Mouse (Mus musculus): ENCODE results near the gene Fam166a. TPM values are rescaled to one million over a fixed set of nuclear protein-coding genes. Genes with fewer than 3 reads are reported as not detected.

The Fam166a gene
- polyA plus RNA-seq, 1 experiment from 2014 or later = 1.5 TPM

GRCm38 (mm10) chr2:25237522-25237921 lies 19.0 kb downstream of the Fam166a start:
- Histone ChIP-seq H3K4me1 (peaks cover 21% of the 10 kb centered on the region), H3K9me3 (no peaks in the 10 kb centered on the region), H3K4me2 (no peak overlapping the region), H3K27ac (peak overlapping the region; percentile 51), H3K27me3 (replicated peaks) (0 out of 2 replicates have a peak, but pooled peaks cover 11% of the 10 kb centered on the region), H3K4me3 (replicated peaks) (no peak overlapping the region), H3K9ac (no peak overlapping the region), H3K36me3 (no peaks in the 10 kb centered on the region)
- ATAC-seq (ENCODE audit: insufficient read depth, low FRiP score, low read depth) = no peak
- 56% methylated on average over 4 of the region's 4 CpGs for WGBS

GRCm38 (mm10) chr2:25238106-25238505 lies 19.6 kb downstream of the Fam166a start:
- ATAC-seq (ENCODE audit: insufficient read depth, low FRiP score, low read depth) = no peak
- H3K4me3 ChIP-seq (replicated peaks) = no peak overlapping the region
- H3K27me3 ChIP-seq (replicated peaks) = 0 out of 2 replicates have a peak, but pooled peaks cover 17% of the 10 kb centered on the region
- H3K4me2 ChIP-seq = no peak overlapping the region
- H3K9ac ChIP-seq = no peak overlapping the region
- no peaks in the 10 kb centered on the region for H3K36me3 ChIP-seq
- peak overlapping the region; percentile 51 for H3K27ac ChIP-seq
- H3K9me3 ChIP-seq = no peaks in the 10 kb centered on the region
- peaks cover 25% of the 10 kb centered on the region for H3K4me1 ChIP-seq

GRCm38 (mm10) chr2:25239766-25240165 lies 21.2 kb downstream of the Fam166a start:
- no peak for ATAC-seq (ENCODE audit: insufficient read depth, low FRiP score, low read depth)
- Histone ChIP-seq H3K27me3 (replicated peaks) (0 out of 2 replicates have a peak, but pooled peaks cover 20% of the 10 kb centered on the region), H3K9ac (no peak overlapping the region), H3K4me1 (peaks cover 25% of the 10 kb centered on the region), H3K27ac (no peak overlapping the region), H3K4me2 (no peak overlapping the region), H3K36me3 (no peaks in the 10 kb centered on the region), H3K4me3 (replicated peaks) (no peak overlapping the region), H3K9me3 (no peaks in the 10 kb centered on the region)
- WGBS = 82% methylated on average over 3 of the region's 3 CpGs

- H3K9me3 ChIP-seq = no peaks in the 10 kb centered on the region
- peak overlapping the region; percentile 97 for H3K4me2 ChIP-seq
- peak overlapping the region; percentile 52 for H3K4me3 ChIP-seq (replicated peaks)
- H3K36me3 ChIP-seq = no peaks in the 10 kb centered on the region
- H3K27me3 ChIP-seq (replicated peaks) = 0 out of 2 replicates have a peak, but pooled peaks cover 20% of the 10 kb centered on the region
- WGBS = 47% methylated on average over 8 of the region's 8 CpGs
- H3K27ac ChIP-seq = peak overlapping the region; percentile 60; the same call in 1 of the 2 replicates
- no peak overlapping the region for H3K9ac ChIP-seq
- H3K4me1 ChIP-seq = peaks cover 25% of the 10 kb centered on the region
- ATAC-seq (ENCODE audit: insufficient read depth, low FRiP score, low read depth) = no peak
Measured at GRCm38 (mm10) chr2:25240310-25240709, 21.8 kb downstream of the Fam166a start.

GRCm38 (mm10) chr2:25240723-25241437 lies 22.3 kb downstream of the Fam166a start:
- Histone ChIP-seq H3K9ac (no peak overlapping the region), H3K27ac (peak overlapping the region; percentile 60), H3K36me3 (no peaks in the 10 kb centered on the region), H3K9me3 (no peaks in the 10 kb centered on the region), H3K4me3 (replicated peaks) (peak overlapping the region; percentile 52), H3K27me3 (replicated peaks) (0 out of 2 replicates have a peak, but pooled peaks cover 20% of the 10 kb centered on the region), H3K4me2 (peak overlapping the region; percentile 97), H3K4me1 (peaks cover 25% of the 10 kb centered on the region)
- WGBS = 2% methylated on average over 29 of the region's 29 CpGs
- peak; percentile 67 for ATAC-seq (ENCODE audit: insufficient read depth, low FRiP score, low read depth)

- ATAC-seq (ENCODE audit: insufficient read depth, low FRiP score, low read depth) = no peak
- Histone ChIP-seq H3K9ac (no peak overlapping the region), H3K27me3 (replicated peaks) (0 out of 2 replicates have a peak, but pooled peaks cover 20% of the 10 kb centered on the region), H3K27ac (peak overlapping the region; percentile 60), H3K4me3 (replicated peaks) (peak overlapping the region; percentile 52), H3K9me3 (no peaks in the 10 kb centered on the region), H3K4me1 (peaks cover 25% of the 10 kb centered on the region), H3K4me2 (peak overlapping the region; percentile 97), H3K36me3 (no peaks in the 10 kb centered on the region)
- WGBS = 13% methylated on average over 6 of the region's 6 CpGs
Measured at GRCm38 (mm10) chr2:25241438-25241775, 22.9 kb downstream of the Fam166a start.

- H3K4me2 ChIP-seq = peak within 1 kb of the TSS; percentile 97
- H3K36me3 ChIP-seq = no peaks in the 10 kb centered on the region
- H3K9me3 ChIP-seq = no peaks in the 10 kb centered on the region
- peak within 1 kb of the TSS; percentile 60 for H3K27ac ChIP-seq
- peak within 1 kb of the TSS; percentile 44 for H3K9ac ChIP-seq
- no peak for ATAC-seq (ENCODE audit: insufficient read depth, low FRiP score, low read depth)
- 0 out of 2 replicates have a peak, but pooled peaks cover 20% of the 10 kb centered on the region for H3K27me3 ChIP-seq (replicated peaks)
- under 1% methylated on average over 53 of the region's 59 CpGs for WGBS
- H3K4me1 ChIP-seq = peaks cover 25% of the 10 kb centered on the region
- peak within 1 kb of the TSS; percentile 52 for H3K4me3 ChIP-seq (replicated peaks)
Measured at GRCm38 (mm10) chr2:25242101-25242506, 23.6 kb downstream of the Fam166a start, which contains the start of the genes Rnf208 and Cysrt1. TSS of gene Rnf208 (plus strand) at chr2:25242255. TSS of gene Cysrt1 (minus strand) at chr2:25242452.

GRCm38 (mm10) chr2:25243342-25243741 lies 24.8 kb downstream of the Fam166a start:
- WGBS = 71% methylated on average over 8 of the region's 8 CpGs
- H3K4me3 ChIP-seq (replicated peaks) = no peak overlapping the region

GRCm38 (mm10) chr2:25244144-25244543 lies 25.6 kb downstream of the Fam166a start:
- H3K36me3 ChIP-seq = 0 out of 2 replicates have a peak, but pooled peaks cover 12% of the 10 kb centered on the region
- H3K9me3 ChIP-seq = no peaks in the 10 kb centered on the region
- ATAC-seq (ENCODE audit: insufficient read depth, low FRiP score, low read depth) = no peak
- no peak overlapping the region for H3K4me2 ChIP-seq
- WGBS = 88% methylated on average over 4 of the region's 4 CpGs
- peaks cover 25% of the 10 kb centered on the region for H3K4me1 ChIP-seq
- no peak overlapping the region for H3K9ac ChIP-seq
- H3K27me3 ChIP-seq (replicated peaks) = 0 out of 2 replicates have a peak, but pooled peaks cover 20% of the 10 kb centered on the region
- H3K27ac ChIP-seq = no peak overlapping the region
- H3K4me3 ChIP-seq (replicated peaks) = no peak overlapping the region

More at GRCm38 (mm10) chr2:25243342-25243741, 24.8 kb downstream of the Fam166a start:
- Histone ChIP-seq H3K4me1 (peaks cover 25% of the 10 kb centered on the region), H3K9me3 (no peaks in the 10 kb centered on the region), H3K27ac (no peak overlapping the region), H3K9ac (no peak overlapping the region), H3K4me2 (no peak overlapping the region), H3K36me3 (0 out of 2 replicates have a peak, but pooled peaks cover 5% of the 10 kb centered on the region), H3K27me3 (replicated peaks) (0 out of 2 replicates have a peak, but pooled peaks cover 20% of the 10 kb centered on the region)
- no peak for ATAC-seq (ENCODE audit: insufficient read depth, low FRiP score, low read depth)

GRCm38 (mm10) chr2:25246183-25247072 lies 27.9 kb downstream of the Fam166a start, which contains the start of gene AL732309.1:
TSS of gene AL732309.1 (minus strand) at chr2:25246863.
- Histone ChIP-seq H3K4me3 (replicated peaks) (no peak within 1 kb of the TSS), H3K4me1 (peaks cover 13% of the 10 kb centered on the region; the same call in 1 of the 2 replicates), H3K27me3 (replicated peaks) (0 out of 2 replicates have a peak, but pooled peaks cover 19% of the 10 kb centered on the region), H3K9ac (no peak within 1 kb of the TSS), H3K36me3 (peaks cover 31% of the 10 kb centered on the region; the same call in 1 of the 2 replicates), H3K9me3 (no peaks in the 10 kb centered on the region), H3K27ac (no peak within 1 kb of the TSS; the same call in 1 of the 2 replicates), H3K4me2 (no peak within 1 kb of the TSS)
- ATAC-seq (ENCODE audit: insufficient read depth, low FRiP score, low read depth) = peak; percentile 63
- 79% methylated on average over 10 of the region's 10 CpGs for WGBS

- no peak for ATAC-seq (ENCODE audit: insufficient read depth, low FRiP score, low read depth)
- 66% methylated on average over 1 of the region's 1 CpGs for WGBS
- H3K36me3 ChIP-seq = peaks cover 38% of the 10 kb centered on the region; the same call in 1 of the 2 replicates
- H3K4me2 ChIP-seq = no peak overlapping the region
- no peak overlapping the region for H3K4me3 ChIP-seq (replicated peaks)
- H3K9me3 ChIP-seq = no peaks in the 10 kb centered on the region
- H3K27me3 ChIP-seq (replicated peaks) = no peaks in the 10 kb centered on the region
- peaks cover 14% of the 10 kb centered on the region for H3K4me1 ChIP-seq
- H3K9ac ChIP-seq = no peak overlapping the region
- no peak overlapping the region for H3K27ac ChIP-seq
Measured at GRCm38 (mm10) chr2:25252331-25252730, 33.8 kb downstream of the Fam166a start.

Data from stomach, embryonic 15.5 days (tissue).